Mouse (Mus musculus): ENCODE measurements around the gene Myl4.
A peak's percentile ranks its signal among the peaks of the same experiment; 100 is the strongest.

Gene Myl4

DNA sequence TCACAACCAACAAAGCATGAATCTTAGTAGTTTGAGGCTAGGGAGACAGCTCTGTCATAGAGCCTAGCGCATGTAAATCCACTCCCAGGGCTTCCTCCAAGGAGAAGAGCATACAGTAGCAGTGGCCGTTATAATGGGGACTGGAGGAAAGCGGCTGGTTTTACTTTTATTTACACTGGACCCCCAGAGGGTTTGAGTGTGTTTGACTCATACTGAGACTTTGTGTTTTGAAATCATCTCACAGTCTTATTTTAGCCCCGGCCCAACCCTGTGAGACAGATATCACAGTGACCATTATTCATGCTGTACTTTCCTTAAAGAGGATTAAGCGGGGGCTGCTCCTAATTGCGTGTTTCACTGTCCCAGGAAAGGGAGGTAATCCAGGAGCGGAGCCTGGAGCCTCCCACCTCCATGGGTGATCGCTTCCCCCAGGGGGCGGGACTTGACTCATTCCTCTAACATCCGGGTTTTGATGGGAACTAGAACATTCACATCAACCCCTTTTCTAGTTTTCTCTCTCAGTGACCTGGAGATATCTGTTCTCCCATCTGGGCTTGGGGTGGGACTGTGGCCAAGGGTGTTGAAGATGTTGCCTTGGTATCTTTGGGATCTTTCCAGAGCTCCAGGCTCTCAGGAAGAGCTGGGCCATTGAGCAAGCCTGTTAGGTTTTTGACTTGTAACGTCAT, 77.3 kb downstream of the Myl4 start:
- DNase-seq (ENCODE audit: extremely low read depth, insufficient read length, low spot score), result no peak

- DNase-seq (ENCODE audit: extremely low read depth, insufficient read length, low spot score), result no peak
Measured at GRCm38 (mm10) chr11:104628566-104628965, 78.1 kb downstream of the Myl4 start.

DNA sequence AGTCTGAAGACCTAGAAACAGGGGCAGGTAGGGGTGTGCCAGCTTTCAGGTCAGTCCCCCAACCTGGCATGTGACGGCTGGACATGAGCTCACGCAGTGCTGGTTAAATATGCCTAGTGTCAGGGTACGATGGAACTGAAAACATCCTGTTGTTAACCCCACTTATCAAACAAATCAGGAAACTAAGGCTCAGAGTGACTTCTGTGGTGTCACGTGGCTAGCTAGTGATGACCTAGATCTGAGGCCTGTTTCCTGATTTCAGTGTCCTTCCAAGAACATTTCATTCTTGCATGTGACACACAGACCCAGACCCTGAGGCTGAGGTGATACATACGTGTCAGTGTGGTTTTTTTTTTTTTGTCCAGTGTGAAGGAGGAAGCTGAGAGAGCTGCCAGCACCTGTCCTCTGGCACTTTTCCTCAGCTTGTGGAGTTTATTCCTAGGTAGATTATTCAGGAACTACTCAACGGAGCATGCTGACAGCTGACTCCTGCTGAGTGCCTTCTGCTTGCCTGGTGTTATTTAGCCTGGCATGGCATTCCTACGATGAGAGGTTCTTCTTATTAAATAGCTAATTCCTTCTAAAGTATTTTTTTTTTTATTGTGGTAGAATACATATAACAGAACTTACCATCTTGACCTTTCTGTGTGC, 79.8 kb downstream of the Myl4 start:
- DNase-seq (ENCODE audit: extremely low read depth, insufficient read length, low spot score), result no peak

DNA sequence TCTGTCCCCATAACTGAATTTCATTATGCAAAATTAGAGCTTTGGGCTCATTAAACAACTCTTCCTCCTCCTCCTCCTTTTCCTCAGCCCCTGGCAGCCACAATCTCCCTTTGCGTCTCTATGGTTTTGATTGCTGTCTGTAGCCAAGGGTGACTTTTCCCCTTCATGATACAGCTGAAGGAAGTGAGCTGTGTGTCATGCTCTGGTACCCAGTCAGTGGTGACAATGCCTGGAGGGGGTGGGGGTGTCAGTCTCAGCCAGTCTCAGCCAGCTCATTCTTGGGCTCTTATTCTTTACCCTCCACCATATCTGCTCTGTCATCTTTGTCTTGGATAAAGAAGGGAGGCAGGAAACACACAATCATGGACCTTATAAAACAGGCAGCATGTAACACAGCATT, 80.8 kb downstream of the Myl4 start:
- DNase-seq (ENCODE audit: extremely low read depth, insufficient read length, low spot score), result no peak

GRCm38 (mm10) chr11:104637010-104637409, 86.5 kb downstream of the Myl4 start:
- DNase-seq (ENCODE audit: extremely low read depth, insufficient read length, low spot score), result no peak

GRCm38 (mm10) chr11:104638006-104638405, 87.5 kb downstream of the Myl4 start:
- DNase-seq (ENCODE audit: extremely low read depth, insufficient read length, low spot score), result no peak

- no peak for DNase-seq (ENCODE audit: extremely low read depth, insufficient read length, low spot score)
Measured at GRCm38 (mm10) chr11:104638906-104639305, 88.4 kb downstream of the Myl4 start.

DNA sequence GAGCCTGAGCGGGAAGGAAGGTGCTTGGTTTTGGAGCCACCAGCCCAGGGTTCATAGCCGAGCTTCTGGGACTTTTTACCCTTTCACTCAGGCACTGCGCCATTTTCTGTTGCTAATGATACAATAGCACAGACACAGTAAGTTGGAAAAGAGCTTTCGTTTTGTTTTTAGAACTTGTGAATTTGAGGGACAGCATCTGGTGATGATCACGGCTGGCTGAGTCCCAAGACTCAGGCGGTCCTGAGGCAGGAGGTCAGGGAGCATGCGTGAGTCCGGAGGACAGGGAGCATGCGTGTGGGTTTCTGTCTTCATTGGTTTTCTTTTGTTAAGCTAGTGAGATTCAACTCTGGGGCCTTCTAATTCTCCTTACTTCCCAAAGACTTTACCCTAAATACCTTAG, 89.2 kb downstream of the Myl4 start:
- no peak for DNase-seq (ENCODE audit: extremely low read depth, insufficient read length, low spot score)

DNA sequence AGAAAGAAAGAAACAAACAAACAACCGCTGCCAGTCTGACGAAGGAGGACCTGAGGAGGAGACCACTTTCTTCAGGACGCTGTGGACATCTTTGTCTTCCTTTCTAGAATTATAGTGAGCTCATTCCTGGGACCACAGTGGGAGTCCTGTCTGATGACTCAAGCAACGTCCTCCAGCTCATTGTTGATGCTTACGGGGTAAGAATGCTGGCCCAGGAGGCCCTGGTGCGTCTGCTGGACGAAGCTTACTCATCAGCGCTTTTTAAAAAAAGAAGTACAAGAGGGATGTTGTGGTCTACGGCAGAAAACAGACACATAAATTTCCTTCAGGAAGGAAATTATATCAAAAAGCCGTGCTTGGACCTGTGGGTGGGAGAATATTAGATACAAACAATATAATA, 90.4 kb downstream of the Myl4 start:
- peak; percentile 40 for DNase-seq (ENCODE audit: extremely low read depth, insufficient read length, low spot score)

DNA sequence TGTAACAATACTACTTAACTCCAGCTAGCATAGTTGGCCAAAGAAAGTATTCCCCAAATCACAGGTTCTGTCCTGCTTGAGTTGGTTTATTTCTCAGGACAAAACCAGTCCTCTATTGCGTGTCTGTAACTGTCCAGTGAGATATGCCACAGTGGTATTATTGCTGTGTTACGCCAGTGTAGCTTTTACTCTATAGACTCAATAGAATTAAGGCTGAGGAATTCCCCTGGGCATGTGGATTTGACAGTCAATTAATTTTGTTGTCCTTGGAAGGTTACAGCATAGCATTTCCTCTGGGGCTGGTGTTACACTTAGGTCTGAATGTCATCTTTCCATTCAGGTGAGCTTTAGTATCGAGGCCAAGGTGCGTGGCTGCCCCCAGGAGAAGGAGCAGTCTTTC, 92.8 kb downstream of the Myl4 start:
- DNase-seq (ENCODE audit: extremely low read depth, insufficient read length, low spot score), result no peak

Data from 3134 (cell line).